Mouse (Mus musculus) megakaryocyte, embryonic 14.5 days (primary cell): ENCODE measurements around the gene Nup35. TPM values are rescaled to one million over a fixed set of nuclear protein-coding genes. Genes with fewer than 3 reads are reported as not detected.

Experiments used
- H3K27me3 ChIP-seq: replicated peaks from 2 replicates; pipeline ENCODE3; 2012; ENCODE audit warnings: inconsistent platforms
- H3K36me3 ChIP-seq: replicated peaks from 2 replicates; pipeline ENCODE3; 2012; ENCODE audit warnings: low read length, inconsistent platforms, mixed read lengths
- H3K4me1 ChIP-seq: 2 replicates; pipeline ENCODE4 v1.6.1; 2012; ENCODE audit warnings: inconsistent platforms
- H3K4me3 ChIP-seq: replicated peaks from 2 replicates; pipeline ENCODE3; 2012; ENCODE audit warnings: moderate library complexity, mild to moderate bottlenecking, inconsistent platforms
- H3K9me3 ChIP-seq: 2 replicates; pipeline ENCODE4 v1.6.1; 2012; ENCODE audit warnings: inconsistent platforms
- FLI1 ChIP-seq: IDR thresholded peaks from 2 replicates; pipeline ENCODE4 v1.6.1; 2012; ENCODE audit warnings: low read length, inconsistent platforms, mixed read lengths
- GATA1 ChIP-seq: IDR thresholded peaks from 3 replicates; pipeline ENCODE4 v1.6.1; 2012; ENCODE audit warnings: mixed read lengths, low read length, inconsistent platforms, borderline replicate concordance
- polyA plus RNA-seq: library from polyadenylated mRNA; stranded (reverse); fragments of >175 nt; gene quantifications from 2 replicates; pipeline ENCODE4 v1.2.3, GENCODE M21; 2012; ENCODE audit warnings: low replicate concordance; ENCODE audit not compliant: insufficient read depth

Nup35 gene
- polyA plus RNA-seq, 1 experiment, result 1.1 TPM

DNA sequence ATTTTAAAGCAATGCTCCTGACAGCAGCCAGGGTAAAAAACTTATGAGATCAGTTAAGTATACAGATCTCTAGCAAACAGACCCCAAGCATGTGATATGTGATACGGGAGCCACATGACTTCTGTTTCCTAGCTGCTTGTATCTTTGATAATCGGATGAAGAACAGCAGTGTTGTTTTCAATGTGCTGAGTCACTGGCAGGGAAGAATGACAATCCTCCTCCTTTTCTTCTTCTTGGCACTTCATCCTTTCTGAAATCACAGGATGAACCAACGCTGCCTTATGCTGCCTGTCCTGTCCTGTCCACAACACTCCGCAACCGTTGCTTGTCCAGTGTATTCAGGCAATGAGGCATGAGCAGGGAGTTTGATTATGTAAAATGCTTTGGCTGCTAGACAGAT, 20.1 kb upstream of the Nup35 start:
- H3K9me3 ChIP-seq, result no peaks in the 10 kb centered on the region
- peaks cover 20% of the 10 kb centered on the region for H3K4me1 ChIP-seq
- H3K4me3 ChIP-seq, result no peak overlapping the region
- H3K27me3 ChIP-seq, result peaks cover 9% of the 10 kb centered on the region
- TF ChIP-seq FLI1, result no peak
- no peak for TF ChIP-seq GATA1
- H3K36me3 ChIP-seq, result no peaks in the 10 kb centered on the region

DNA sequence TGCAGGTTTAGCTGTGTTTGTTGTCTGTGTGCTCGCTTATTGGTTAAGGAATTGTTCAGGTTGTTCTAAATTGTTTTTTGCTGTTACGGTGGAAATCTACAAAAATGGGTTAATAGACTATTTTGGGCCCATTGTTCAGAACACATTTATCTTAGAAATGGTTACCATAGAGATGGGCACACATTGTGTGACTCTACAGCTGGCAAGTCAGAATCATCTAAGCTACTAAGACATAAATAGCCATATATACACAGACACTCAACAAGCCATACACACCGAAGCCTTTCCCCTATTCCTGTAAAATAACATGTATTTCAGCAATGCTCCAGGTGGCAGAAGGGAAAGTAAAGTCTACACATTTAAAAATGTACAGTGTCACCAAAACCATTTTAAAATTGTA, 17.2 kb upstream of the Nup35 start:
- no peaks in the 10 kb centered on the region for H3K36me3 ChIP-seq
- no peak overlapping the region for H3K4me3 ChIP-seq
- TF ChIP-seq GATA1, result no peak
- TF ChIP-seq FLI1, result no peak
- H3K9me3 ChIP-seq, result peaks cover 15% of the 10 kb centered on the region
- H3K27me3 ChIP-seq, result no peaks in the 10 kb centered on the region
- H3K4me1 ChIP-seq, result peaks cover 13% of the 10 kb centered on the region

DNA sequence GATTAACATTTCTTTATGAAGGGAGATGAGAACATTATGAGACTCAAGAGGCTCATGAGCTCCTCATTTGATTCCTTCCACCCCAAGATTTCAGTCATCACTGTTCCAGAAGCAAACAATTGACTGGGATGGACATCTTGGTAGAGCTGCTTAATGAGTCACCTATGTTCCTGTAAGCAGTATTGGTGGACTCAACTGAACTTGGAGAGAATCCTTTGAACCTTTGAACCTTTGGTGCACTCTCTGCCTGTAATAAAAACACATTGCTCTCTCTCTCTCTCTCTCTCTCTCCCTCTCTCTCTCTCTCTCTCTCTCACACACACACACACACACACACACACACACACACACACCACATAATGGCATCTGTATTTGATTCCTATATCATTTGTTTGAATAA, 16.4 kb upstream of the Nup35 start:
- no peaks in the 10 kb centered on the region for H3K27me3 ChIP-seq
- no peaks in the 10 kb centered on the region for H3K36me3 ChIP-seq
- H3K9me3 ChIP-seq, result peaks cover 18% of the 10 kb centered on the region
- H3K4me1 ChIP-seq, result peaks cover 13% of the 10 kb centered on the region
- TF ChIP-seq GATA1 (no peak), FLI1 (no peak)
- no peak overlapping the region for H3K4me3 ChIP-seq

DNA sequence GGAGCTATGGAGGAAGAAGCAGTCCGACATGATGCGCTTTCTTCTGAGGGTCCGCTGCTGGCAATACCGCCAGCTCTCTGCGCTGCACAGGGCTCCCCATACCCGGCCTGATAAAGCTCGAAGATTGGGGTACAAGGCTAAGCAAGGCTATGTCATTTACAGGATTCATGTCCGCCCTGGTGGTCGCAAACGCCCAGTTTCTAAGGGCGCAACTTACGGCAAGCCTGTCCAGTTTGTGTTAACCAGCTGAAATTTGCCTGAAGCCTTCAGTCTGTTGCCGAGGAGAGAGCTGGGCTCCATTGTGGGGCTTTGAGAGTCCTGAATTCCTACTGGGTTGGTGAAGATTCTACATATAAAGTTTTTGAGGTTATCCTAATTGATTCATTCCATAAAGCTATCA, 14.3 kb upstream of the Nup35 start:
- TF ChIP-seq FLI1 (no peak), GATA1 (no peak)
- H3K36me3 ChIP-seq, result no peaks in the 10 kb centered on the region
- no peak overlapping the region for H3K4me3 ChIP-seq
- H3K4me1 ChIP-seq, result peaks cover 4% of the 10 kb centered on the region
- H3K9me3 ChIP-seq, result peaks cover 19% of the 10 kb centered on the region
- no peaks in the 10 kb centered on the region for H3K27me3 ChIP-seq

DNA sequence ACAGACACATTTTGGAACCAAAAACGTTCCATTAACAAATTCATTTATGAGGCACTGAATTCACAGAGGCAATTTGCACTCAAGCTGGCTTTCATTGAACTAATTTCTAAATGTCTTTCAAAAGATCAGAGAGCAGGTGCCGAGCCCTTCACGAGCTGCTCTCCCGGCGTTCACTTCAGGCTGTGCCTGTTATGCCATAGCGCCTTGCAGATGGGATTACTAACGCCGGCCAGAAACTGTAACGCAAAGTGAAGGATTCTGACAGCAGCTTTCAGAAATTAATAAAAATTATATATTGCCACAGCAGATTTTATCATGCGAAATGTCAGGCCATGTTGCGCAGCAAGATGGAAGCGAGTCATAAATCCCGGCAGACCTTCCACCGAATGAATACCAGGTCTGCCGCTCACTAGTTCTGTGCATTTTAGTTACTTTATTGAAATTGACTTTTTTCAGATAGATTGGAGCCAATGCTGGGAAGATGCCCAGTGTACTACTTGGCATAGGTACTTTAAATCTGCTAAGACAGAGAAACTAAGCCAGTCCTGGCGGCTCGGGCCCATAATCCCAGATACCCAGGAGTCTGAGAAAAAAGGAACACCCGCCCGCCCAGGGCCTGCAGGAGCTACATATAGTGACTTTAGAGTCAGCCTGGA, 13.1 kb upstream of the Nup35 start:
- Histone ChIP-seq H3K4me1 (peaks cover 4% of the 10 kb centered on the region), H3K4me3 (no peak overlapping the region), H3K9me3 (peaks cover 19% of the 10 kb centered on the region), H3K27me3 (no peaks in the 10 kb centered on the region), H3K36me3 (no peaks in the 10 kb centered on the region)
- no peak for TF ChIP-seq FLI1
- TF ChIP-seq GATA1, result no peak

DNA sequence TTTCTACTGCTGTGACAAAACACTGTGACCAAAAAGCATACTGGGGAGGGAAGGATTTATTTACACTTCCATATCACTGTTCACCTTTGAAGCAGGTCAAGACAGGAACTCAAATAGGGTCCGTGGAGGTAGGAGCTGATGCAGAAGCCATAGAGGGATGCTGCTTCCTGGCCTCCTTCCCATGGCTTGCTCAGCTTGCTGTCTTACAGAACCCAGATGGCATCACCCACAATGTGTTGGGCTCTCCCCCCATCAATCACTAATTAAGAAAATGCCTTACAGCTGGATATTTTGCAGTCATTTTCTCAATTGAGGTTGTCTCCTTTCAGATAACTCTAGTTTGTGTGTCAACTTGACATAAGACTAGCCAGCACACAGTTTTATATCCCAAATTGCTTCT, 4.8 kb upstream of the Nup35 start:
- H3K4me1 ChIP-seq, result peaks cover 12% of the 10 kb centered on the region

DNA sequence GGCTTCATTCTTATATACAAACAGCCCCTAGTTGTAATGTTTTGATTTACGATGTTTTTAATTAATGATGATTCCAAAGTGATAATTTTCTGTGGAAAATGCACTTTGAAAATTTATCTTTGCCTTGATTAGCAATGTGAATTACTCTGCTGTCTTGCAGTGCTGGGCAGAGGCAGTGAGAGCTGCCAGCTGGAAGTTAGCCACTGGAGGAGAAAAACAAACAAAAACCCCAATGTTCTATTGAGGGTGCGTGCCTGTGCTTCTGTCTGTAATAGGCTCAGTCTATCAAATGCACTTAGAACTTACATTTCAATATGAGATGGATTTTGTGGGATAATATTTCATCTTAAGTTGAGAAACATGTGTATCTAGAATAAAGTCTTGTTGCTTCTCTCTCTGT, 4.2 kb upstream of the Nup35 start:
- no peak for TF ChIP-seq FLI1
- TF ChIP-seq GATA1, result no peak
- Histone ChIP-seq H3K27me3 (no peaks in the 10 kb centered on the region), H3K4me1 (peaks cover 17% of the 10 kb centered on the region), H3K36me3 (no peaks in the 10 kb centered on the region), H3K9me3 (peaks cover 18% of the 10 kb centered on the region), H3K4me3 (no peak overlapping the region)

More for the DNA sequence above, 4.8 kb upstream of the Nup35 start:
- Histone ChIP-seq H3K36me3 (no peaks in the 10 kb centered on the region), H3K27me3 (no peaks in the 10 kb centered on the region), H3K4me3 (no peak overlapping the region), H3K9me3 (peaks cover 18% of the 10 kb centered on the region)
- TF ChIP-seq GATA1, result no peak

DNA sequence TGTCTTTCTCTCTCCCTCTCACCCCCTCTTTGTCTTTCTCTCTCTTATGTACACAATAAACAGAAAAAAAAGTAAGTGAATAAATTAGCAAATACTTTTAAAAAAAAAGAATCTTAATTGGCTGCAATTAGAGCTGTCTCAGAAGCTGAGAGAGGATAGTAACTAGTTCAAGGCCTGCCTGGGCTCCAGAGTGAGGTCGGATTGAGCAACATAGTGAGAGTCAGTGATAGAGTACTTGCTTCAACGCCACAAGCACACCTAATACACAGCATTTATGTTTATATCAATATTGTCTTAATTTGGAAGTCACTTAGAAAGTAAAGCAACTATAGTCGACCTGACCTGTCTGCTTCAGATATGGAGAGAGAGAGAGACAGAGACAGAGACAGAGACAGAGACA, 2.0 kb downstream of the Nup35 start:
- Histone ChIP-seq H3K27me3 (no peaks in the 10 kb centered on the region), H3K4me3 (peak overlapping the region; percentile 33), H3K4me1 (peaks cover 45% of the 10 kb centered on the region), H3K36me3 (peaks cover 36% of the 10 kb centered on the region), H3K9me3 (no peaks in the 10 kb centered on the region)
- TF ChIP-seq GATA1 (no peak), FLI1 (no peak)

DNA sequence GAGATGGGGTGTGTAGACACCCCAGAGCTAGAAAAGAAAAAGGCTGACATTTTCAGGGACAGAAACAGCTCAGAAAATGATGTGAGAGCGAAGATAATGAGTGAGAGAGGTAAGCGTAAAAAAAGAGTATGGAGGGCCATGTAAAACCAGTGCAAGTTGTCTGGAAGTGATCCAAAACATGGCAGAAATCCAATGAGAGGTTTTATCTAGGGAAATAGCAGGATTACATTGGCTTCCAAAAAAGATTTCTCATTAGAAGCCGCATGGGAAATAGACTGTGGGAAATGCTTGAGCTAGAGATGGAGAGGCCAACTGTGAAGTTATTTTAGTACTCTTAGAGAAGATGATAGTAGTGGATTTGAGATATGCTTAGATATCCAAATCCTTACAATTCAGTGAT, 4.9 kb downstream of the Nup35 start:
- TF ChIP-seq GATA1, result no peak
- no peak for TF ChIP-seq FLI1
- peaks cover 61% of the 10 kb centered on the region for H3K36me3 ChIP-seq
- H3K27me3 ChIP-seq, result no peaks in the 10 kb centered on the region
- no peak overlapping the region for H3K4me3 ChIP-seq
- H3K4me1 ChIP-seq, result peaks cover 35% of the 10 kb centered on the region
- peaks cover 4% of the 10 kb centered on the region; the same call in 1 of the 2 replicates for H3K9me3 ChIP-seq

DNA sequence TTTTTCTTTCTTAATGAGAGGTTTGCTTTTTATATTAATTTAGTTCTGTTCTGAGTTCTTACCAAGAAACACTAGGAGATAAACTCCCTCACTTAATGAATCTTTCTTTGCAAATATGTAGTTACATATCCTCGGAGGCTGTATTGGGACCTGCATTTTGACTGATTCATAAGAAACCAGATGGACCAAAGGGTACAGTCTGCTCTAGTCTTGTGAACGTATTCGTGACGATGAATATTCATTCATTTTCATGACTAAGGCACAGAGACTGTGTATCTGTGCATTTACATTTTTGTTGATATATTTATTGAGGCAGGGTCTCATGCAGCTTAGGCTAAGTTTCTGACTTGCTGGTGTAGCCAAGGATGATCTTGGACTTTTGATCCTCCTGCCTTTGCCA, 7.5 kb downstream of the Nup35 start:
- Histone ChIP-seq H3K27me3 (no peaks in the 10 kb centered on the region), H3K4me1 (peaks cover 14% of the 10 kb centered on the region), H3K9me3 (peaks cover 4% of the 10 kb centered on the region; the same call in 1 of the 2 replicates), H3K36me3 (peaks cover 71% of the 10 kb centered on the region), H3K4me3 (no peak overlapping the region)
- TF ChIP-seq GATA1 (no peak), FLI1 (no peak)

DNA sequence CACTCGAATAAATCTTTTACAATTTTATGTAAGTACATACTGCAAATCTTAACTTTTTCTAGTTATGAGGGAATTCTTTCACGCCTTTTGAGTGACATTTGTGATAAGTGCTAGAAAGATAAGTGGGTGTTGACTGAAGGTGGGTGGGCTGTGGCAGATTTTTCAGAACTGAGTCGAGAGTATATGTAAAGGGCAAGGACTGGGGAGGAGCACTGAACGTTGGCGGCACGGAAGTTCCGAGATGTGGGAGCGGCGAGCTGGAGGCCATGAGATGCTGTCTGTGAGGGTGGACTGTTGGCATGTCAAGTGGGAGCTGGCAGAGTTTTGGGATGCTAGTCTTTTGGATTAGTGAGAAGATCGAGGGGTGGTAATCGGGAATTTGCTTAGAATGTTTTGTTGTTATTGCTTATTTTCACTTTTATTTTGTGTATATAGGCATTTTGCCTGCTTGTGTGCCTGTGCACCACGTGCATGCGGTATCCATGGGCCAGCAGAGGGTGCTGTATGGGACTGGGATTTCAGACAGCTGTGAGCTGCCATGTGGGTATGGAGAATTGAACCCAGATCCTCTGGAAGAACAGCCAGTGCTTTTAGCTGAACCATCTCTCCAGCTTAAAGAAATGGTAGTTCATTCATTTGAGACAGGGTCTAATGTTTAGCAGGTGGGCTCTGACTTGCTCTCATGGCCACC, 15.4 kb downstream of the Nup35 start:
- TF ChIP-seq GATA1 (no peak), FLI1 (no peak)
- peaks cover 16% of the 10 kb centered on the region for H3K4me1 ChIP-seq
- H3K4me3 ChIP-seq, result no peak overlapping the region
- H3K9me3 ChIP-seq, result no peaks in the 10 kb centered on the region
- H3K27me3 ChIP-seq, result no peaks in the 10 kb centered on the region
- H3K36me3 ChIP-seq, result peaks cover 42% of the 10 kb centered on the region
